Mouse (Mus musculus) MEL (cell line): Measurements from ENCODE around the gene Snap25. TPM values are rescaled to one million over a fixed set of nuclear protein-coding genes. Genes with fewer than 3 reads are reported as not detected.
A peak's percentile ranks its signal among the peaks of the same experiment; 100 is the strongest.

Experiments used
- DNase-seq: peaks from one replicate; pipeline ENCODE4 v3.0.0; 2011; ENCODE audit warnings: low read depth, low spot score
- H3K27ac ChIP-seq: 2 replicates; pipeline ENCODE4 v1.5.1; 2012; ENCODE audit warnings: low read depth, mild to moderate bottlenecking, control low read depth, low read length, moderate library complexity; ENCODE audit not compliant: control insufficient read depth
- H3K27me3 ChIP-seq, 2 experiments: fragments of 150-350 bp in 1 of 2; sonication (generic) in 1 of 2; 2 replicates each; pipeline ENCODE4 v1.6.1; 2012; ENCODE audit warnings: low read length in 2 of 2, mild to moderate bottlenecking in 2 of 2, improper control_type of control experiment in 1 of 2, moderate library complexity in 1 of 2; ENCODE audit not compliant: insufficient read depth in 2 of 2, control insufficient read depth in 1 of 2
- H3K36me3 ChIP-seq, 2 experiments: 2 replicates each; pipeline ENCODE4 v1.6.1; 2012 to 2014; ENCODE audit warnings: low read length in 2 of 2, improper control_type of control experiment in 1 of 2, inconsistent platforms in 1 of 2, mild to moderate bottlenecking in 1 of 2; ENCODE audit not compliant: insufficient read depth in 2 of 2, control insufficient read depth in 1 of 2
- H3K4me1 ChIP-seq, 2 experiments: fragments of 150-350 bp in 1 of 2; sonication (generic) in 1 of 2; 2 replicates each; pipeline ENCODE4 v1.6.1; 2012; ENCODE audit warnings: low read length in 2 of 2, improper control_type of control experiment in 1 of 2, mild to moderate bottlenecking in 1 of 2; ENCODE audit not compliant: insufficient read depth in 2 of 2, control insufficient read depth in 1 of 2
- H3K4me3 ChIP-seq, 2 experiments: fragments of 150-350 bp in 1 of 2; sonication (generic) in 1 of 2; 2 replicates each; pipeline ENCODE4 v1.5.1; 2012; ENCODE audit warnings: low read depth in 2 of 2, low read length in 2 of 2, mild to moderate bottlenecking in 2 of 2, moderate library complexity in 2 of 2, control low read depth in 1 of 2, improper control_type of control experiment in 1 of 2; ENCODE audit not compliant: control insufficient read depth in 1 of 2, insufficient read depth in 1 of 2
- H3K79me2 ChIP-seq: 2 replicates; pipeline ENCODE4 v1.6.1; 2012; ENCODE audit warnings: mild to moderate bottlenecking, low read length, moderate library complexity; ENCODE audit not compliant: control insufficient read depth, poor library complexity, insufficient read depth
- H3K9ac ChIP-seq: 2 replicates; pipeline ENCODE4 v1.6.1; 2012; ENCODE audit warnings: low read depth, mild to moderate bottlenecking, control low read depth, low read length, moderate library complexity; ENCODE audit not compliant: control insufficient read depth, poor library complexity, severe bottlenecking
- H3K9me3 ChIP-seq: fragments of 150-350 bp; sonication (generic); replicated peaks from 2 replicates; pipeline ENCODE4 v1.6.1; 2012; ENCODE audit warnings: mild to moderate bottlenecking, low read length, improper control_type of control experiment, moderate library complexity; ENCODE audit not compliant: insufficient read depth
- BHLHE40 ChIP-seq: IDR thresholded peaks from 2 replicates; pipeline ENCODE4 v1.6.1; 2012; ENCODE audit warnings: low read depth, mild to moderate bottlenecking, inconsistent platforms, low read length, improper control_type of control experiment, borderline replicate concordance
- CHD1 ChIP-seq: IDR thresholded peaks from 2 replicates; pipeline ENCODE4 v1.6.1; 2012; ENCODE audit warnings: low read depth, mild to moderate bottlenecking, inconsistent platforms, low read length, improper control_type of control experiment
- CHD2 ChIP-seq: IDR thresholded peaks from 2 replicates; pipeline ENCODE4 v1.6.1; 2011; ENCODE audit warnings: low read length, improper control_type of control experiment
- CTCF ChIP-seq, 3 experiments: IDR thresholded peaks in 2 of 3; conservative IDR thresholded peaks in 1 of 3; 2 replicates each; pipeline ENCODE4 v1.5.1; 2011 to 2012; ENCODE audit warnings: low read length in 3 of 3, low read depth in 2 of 3, mild to moderate bottlenecking in 2 of 3, improper control_type of control experiment in 1 of 3, inconsistent platforms in 1 of 3, mixed read lengths in 1 of 3, moderate library complexity in 1 of 3; ENCODE audit not compliant: control insufficient read depth in 1 of 3, insufficient read depth in 1 of 3, poor library complexity in 1 of 3, severe bottlenecking in 1 of 3
- EP300 ChIP-seq, 2 experiments: IDR thresholded peaks; 2 replicates each; pipeline ENCODE4 v1.6.1; 2011; ENCODE audit warnings: improper control_type of control experiment in 2 of 2, low read length in 2 of 2, low read depth in 1 of 2, mild to moderate bottlenecking in 1 of 2
- ETS1 ChIP-seq: IDR thresholded peaks from 2 replicates; pipeline ENCODE4 v1.6.1; 2012; ENCODE audit warnings: low read depth, mild to moderate bottlenecking, inconsistent platforms, low read length, improper control_type of control experiment, moderate library complexity
- GABPA ChIP-seq: IDR thresholded peaks from 2 replicates; pipeline ENCODE4 v1.6.1; 2012; ENCODE audit warnings: low read depth, mild to moderate bottlenecking, inconsistent platforms, low read length, improper control_type of control experiment, moderate library complexity
- MAFK ChIP-seq: IDR thresholded peaks from 2 replicates; pipeline ENCODE4 v1.6.1; 2011; ENCODE audit warnings: low read depth, mild to moderate bottlenecking, low read length, improper control_type of control experiment, borderline replicate concordance
- MAX ChIP-seq: IDR thresholded peaks from 2 replicates; pipeline ENCODE4 v1.6.1; 2011; ENCODE audit warnings: low read length, improper control_type of control experiment
- MEF2A ChIP-seq: IDR thresholded peaks from 2 replicates; pipeline ENCODE4 v1.6.1; 2014; ENCODE audit warnings: low read depth, mild to moderate bottlenecking, inconsistent platforms, low read length, improper control_type of control experiment; ENCODE audit not compliant: poor library complexity, insufficient replicate concordance, severe bottlenecking; ENCODE audit errors: extremely low read depth
- MXI1 ChIP-seq: IDR thresholded peaks from 2 replicates; pipeline ENCODE4 v1.6.1; 2011; ENCODE audit warnings: mild to moderate bottlenecking, low read depth, low read length, improper control_type of control experiment
- POLR2A ChIP-seq, 2 experiments: IDR thresholded peaks; 2 replicates each; pipeline ENCODE4 v1.6.1; 2011 to 2012; ENCODE audit warnings: low read length in 2 of 2, mild to moderate bottlenecking in 2 of 2, control low read depth in 1 of 2, improper control_type of control experiment in 1 of 2, low read depth in 1 of 2, moderate library complexity in 1 of 2; ENCODE audit not compliant: control insufficient read depth in 1 of 2, insufficient read depth in 1 of 2, poor library complexity in 1 of 2
- POLR2AphosphoS2 ChIP-seq: IDR thresholded peaks from 2 replicates; pipeline ENCODE4 v1.6.1; 2011; ENCODE audit warnings: low read length, improper control_type of control experiment
- RCOR1 ChIP-seq: IDR thresholded peaks from 2 replicates; pipeline ENCODE4 v1.6.1; 2012; ENCODE audit warnings: low read depth, mild to moderate bottlenecking, inconsistent platforms, low read length, improper control_type of control experiment
- SIN3A ChIP-seq: IDR thresholded peaks from 2 replicates; pipeline ENCODE4 v1.6.1; 2012; ENCODE audit warnings: low read length, improper control_type of control experiment, inconsistent platforms
- SMC3 ChIP-seq: IDR thresholded peaks from 2 replicates; pipeline ENCODE4 v1.6.1; 2011; ENCODE audit warnings: low read depth, low read length, improper control_type of control experiment
- TAL1 ChIP-seq: IDR thresholded peaks from 2 replicates; pipeline ENCODE4 v1.6.1; 2012; ENCODE audit warnings: mild to moderate bottlenecking, inconsistent platforms, low read length, moderate library complexity, mixed read lengths
- TCF12 ChIP-seq: IDR thresholded peaks from 2 replicates; pipeline ENCODE4 v1.6.1; 2014; ENCODE audit warnings: low read depth, mild to moderate bottlenecking, inconsistent platforms, low read length, improper control_type of control experiment, moderate library complexity
- USF1 ChIP-seq: IDR thresholded peaks from 2 replicates; pipeline ENCODE4 v1.6.1; 2014; ENCODE audit warnings: low read depth, mild to moderate bottlenecking, inconsistent platforms, low read length, improper control_type of control experiment, moderate library complexity
- ZMIZ1 ChIP-seq: IDR thresholded peaks from 2 replicates; pipeline ENCODE4 v1.6.1; 2012; ENCODE audit warnings: low read depth, mild to moderate bottlenecking, inconsistent platforms, low read length, improper control_type of control experiment, moderate library complexity
- polyA plus RNA-seq, 2 experiments: library from polyadenylated mRNA; stranded (reverse) in 1 of 2; unstranded in 1 of 2; fragments of >175 nt in 1 of 2; fragments of >200 nt in 1 of 2; gene quantifications; 2 replicates each; pipeline versions ENCODE4 v1.2.1 to v1.2.4; 2012; ENCODE audit warnings: low replicate concordance in 2 of 2, low read depth in 1 of 2; ENCODE audit not compliant: insufficient read length in 2 of 2, insufficient read depth in 1 of 2, missing spikeins in 1 of 2
- total RNA-seq: library from RNA; depleted of rRNA; stranded (reverse); fragments of 300-350 nt; gene quantifications from 2 replicates; pipeline ENCODE4 v1.2.3, GENCODE M21; 2012

The Snap25 gene
- total and polyA plus RNA-seq, 3 experiments = not detected

DNA sequence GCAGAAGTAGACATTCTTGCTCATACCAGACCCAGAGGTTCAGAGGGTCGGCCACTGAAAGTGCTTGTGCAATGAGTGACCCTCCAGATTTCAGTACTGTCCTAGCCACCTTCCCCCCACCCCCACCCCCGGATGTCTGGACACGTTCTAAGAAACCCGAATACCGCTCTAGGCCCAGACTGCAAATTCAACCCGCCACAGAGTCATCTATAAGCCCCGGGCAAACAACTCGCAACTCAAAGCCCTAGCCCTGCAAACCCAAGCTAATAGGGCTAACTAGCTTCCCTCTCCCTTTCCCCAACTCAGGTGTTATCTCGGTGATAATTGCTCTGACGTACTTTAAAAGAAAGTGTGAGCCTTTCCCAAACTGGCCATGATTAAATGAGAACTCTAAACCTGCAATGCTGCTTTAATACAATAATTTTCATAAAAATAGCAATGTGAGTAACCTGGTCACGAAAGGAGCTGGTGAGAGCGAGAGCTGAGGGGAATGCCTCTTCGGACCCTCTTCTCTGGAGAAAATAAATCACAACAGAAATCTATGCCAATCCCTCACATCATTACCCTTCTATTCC is 725 bp upstream of the Snap25 start:
- H3K27me3 ChIP-seq = no peaks in the 10 kb centered on the region
- DNase-seq = no peak
- TF ChIP-seq CHD2 (no peak), ETS1 (no peak), MXI1 (no peak), TAL1 (no peak), GABPA (no peak), BHLHE40 (no peak), USF1 (no peak), CHD1 (no peak), MAX (no peak), RCOR1 (no peak), ZMIZ1 (no peak), POLR2A (IDR thresholded peaks at IDR 0.05; ENCODE audit: control insufficient read depth in 1 of 2, insufficient read depth in 1 of 2, low read depth in 1 of 2, low read length in 2 of 2, poor library complexity in 1 of 2) (no peak), MEF2A (no peak), TCF12 (no peak), MAFK (no peak), SMC3 (no peak), POLR2AphosphoS2 (no peak), EP300 (IDR thresholded peaks at IDR 0.05; ENCODE audit: low read depth in 1 of 2, low read length in 2 of 2) (no peak), SIN3A (no peak)
- H3K79me2 ChIP-seq = no peaks in the 10 kb centered on the region
- H3K27ac ChIP-seq = no peak overlapping the region
- no peak overlapping the region for H3K4me3 ChIP-seq
- H3K9me3 ChIP-seq = no peaks in the 10 kb centered on the region
- H3K36me3 ChIP-seq = no peaks in the 10 kb centered on the region
- H3K4me1 ChIP-seq = no peaks in the 10 kb centered on the region
- no peak overlapping the region for H3K9ac ChIP-seq

DNA sequence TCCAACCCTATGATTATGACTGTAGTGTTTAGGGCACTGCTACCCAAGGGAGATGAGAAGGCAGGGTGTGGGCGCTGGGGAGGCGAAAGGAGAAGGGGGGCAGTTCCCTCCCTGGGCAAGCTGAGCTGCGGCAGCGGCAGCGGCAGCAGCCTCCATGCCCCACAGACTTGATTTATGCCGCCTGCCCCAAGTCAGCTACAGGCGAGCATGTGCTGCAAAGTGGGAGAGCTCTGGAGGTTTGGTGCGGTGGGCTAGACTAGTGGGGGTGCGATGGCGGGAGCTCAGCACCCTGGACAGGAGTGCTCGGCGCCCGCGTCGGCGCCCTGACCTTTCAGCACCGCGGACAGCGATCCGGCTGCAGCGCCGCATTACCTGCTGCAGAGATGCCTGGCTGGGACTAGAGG is 757 bp downstream of the Snap25 start:
- Histone ChIP-seq H3K36me3 (no peaks in the 10 kb centered on the region), H3K4me1 (no peaks in the 10 kb centered on the region), H3K27ac (no peak overlapping the region), H3K9ac (no peak overlapping the region), H3K9me3 (no peaks in the 10 kb centered on the region)
- peak; percentile 18 for DNase-seq
- no peak for TF ChIP-seq CTCF (IDR thresholded peaks at IDR 0.05 in 2 of 3, conservative IDR thresholded peaks at IDR 0.05 in 1 of 3; ENCODE audit: control insufficient read depth in 1 of 3, insufficient read depth in 1 of 3, low read depth in 2 of 3, low read length in 3 of 3, poor library complexity in 1 of 3, severe bottlenecking in 1 of 3)
- TF ChIP-seq, all 39 proteins: peak for 0
- Histone ChIP-seq H3K79me2 (no peaks in the 10 kb centered on the region), H3K27me3 (no peaks in the 10 kb centered on the region), H3K4me3 (no peak overlapping the region)
